Mouse (Mus musculus) forebrain, embryonic 15.5 days (tissue): ENCODE measurements around the gene Fsd1l. TPM values are rescaled to one million over a fixed set of nuclear protein-coding genes. Genes with fewer than 3 reads are reported as not detected.
"Not testable (repeated sequence)": the region's sequence is repeated elsewhere in the genome, so short reads cannot be mapped to it uniquely, and the experiment has no call there.

Experiments used
- ATAC-seq: fragments of 200-750 bp; cut with Nextera tagmentation; replicated peaks from 2 replicates; pipeline ENCODE4 v1.8.0; 2017; ENCODE audit warnings: mild to moderate bottlenecking, moderate TSS enrichment, moderate library complexity
- H3K27ac ChIP-seq: fragments of 300-500 bp; sonication (generic); replicated peaks from 2 replicates; pipeline ENCODE4 v1.5.1; 2015; ENCODE audit warnings: mild to moderate bottlenecking, inconsistent platforms
- H3K27me3 ChIP-seq: fragments of 300-500 bp; sonication (generic); 2 replicates; pipeline ENCODE4 v1.6.1; 2015; ENCODE audit warnings: inconsistent platforms
- H3K36me3 ChIP-seq: fragments of 300-500 bp; sonication (generic); 2 replicates; pipeline ENCODE4 v1.6.1; 2015; ENCODE audit warnings: mild to moderate bottlenecking, inconsistent platforms
- H3K4me1 ChIP-seq: fragments of 300-500 bp; sonication (generic); 2 replicates; pipeline ENCODE4 v1.6.1; 2015; ENCODE audit warnings: inconsistent platforms
- H3K4me2 ChIP-seq: fragments of 300-500 bp; sonication (generic); replicated peaks from 2 replicates; pipeline ENCODE4 v1.6.1; 2015; ENCODE audit warnings: mild to moderate bottlenecking, inconsistent platforms
- H3K4me3 ChIP-seq: fragments of 300-500 bp; sonication (generic); 2 replicates; pipeline ENCODE4 v1.5.1; 2015; ENCODE audit warnings: mild to moderate bottlenecking, inconsistent platforms
- H3K9ac ChIP-seq: fragments of 300-500 bp; sonication (generic); replicated peaks from 2 replicates; pipeline ENCODE4 v1.6.1; 2015; ENCODE audit warnings: mild to moderate bottlenecking, inconsistent platforms
- H3K9me3 ChIP-seq: fragments of 300-500 bp; sonication (generic); 2 replicates; pipeline ENCODE4 v1.6.1; 2016; ENCODE audit warnings: inconsistent platforms
- WGBS: fragments of 180-500 bp; shearing (Covaris S2); methylation state at CpG from one replicate; pipeline ENCODE4 v1.1.7; 2015; ENCODE audit warnings: mixed read lengths; 5-methylcytosine and 5-hydroxymethylcytosine counted together
- polyA plus RNA-seq: library from polyadenylated mRNA; unstranded; fragments of >200 nt; fragmentation: Nextera tagmentation; extraction: Ambion mirVana; gene quantifications from 2 replicates; pipeline ENCODE4 v1.2.1, GENCODE M21; 2015

The Fsd1l gene
- polyA plus RNA-seq, 1 experiment from 2014 or later: 47.6 TPM

GRCm38 (mm10) chr4:53713704-53714050 lies 82.4 kb downstream of the Fsd1l start, which contains the start of gene Fktn:
Gene Fktn (plus strand): TSS chr4:53713998.
- Histone ChIP-seq H3K4me1 (peaks cover 10% of the 10 kb centered on the region), H3K4me3 (peak within 1 kb of the TSS; percentile 74), H3K4me2 (peak within 1 kb of the TSS; percentile 78), H3K27me3 (no peaks in the 10 kb centered on the region), H3K27ac (peak within 1 kb of the TSS; percentile 93), H3K9ac (peak within 1 kb of the TSS; percentile 88), H3K36me3 (0 out of 2 replicates have a peak, but pooled peaks cover 5% of the 10 kb centered on the region), H3K9me3 (no peaks in the 10 kb centered on the region)
- 5% methylated on average over 7 of the region's 7 CpGs for WGBS
- peak; percentile 90 for ATAC-seq

GRCm38 (mm10) chr4:53714051-53714814 lies 83.0 kb downstream of the Fsd1l start:
- peak; percentile 95 for ATAC-seq
- peak overlapping the region; percentile 78 for H3K4me2 ChIP-seq
- peaks cover 10% of the 10 kb centered on the region for H3K4me1 ChIP-seq
- H3K27me3 ChIP-seq: no peaks in the 10 kb centered on the region
- no peaks in the 10 kb centered on the region for H3K9me3 ChIP-seq
- peak overlapping the region; percentile 88 for H3K9ac ChIP-seq
- peak overlapping the region; percentile 74 for H3K4me3 ChIP-seq
- 0 out of 2 replicates have a peak, but pooled peaks cover 5% of the 10 kb centered on the region for H3K36me3 ChIP-seq
- peak overlapping the region; percentile 93 for H3K27ac ChIP-seq
- 6% methylated on average over 58 of the region's 58 CpGs for WGBS

- Histone ChIP-seq H3K9ac (no peak overlapping the region), H3K9me3 (no peaks in the 10 kb centered on the region), H3K4me1 (peaks cover 10% of the 10 kb centered on the region), H3K27ac (no peak overlapping the region), H3K4me2 (no peak overlapping the region), H3K36me3 (0 out of 2 replicates have a peak, but pooled peaks cover 6% of the 10 kb centered on the region), H3K27me3 (no peaks in the 10 kb centered on the region), H3K4me3 (no peak overlapping the region)
- no peak for ATAC-seq
These were observed 84.7 kb downstream of the Fsd1l start for GRCm38 (mm10) chr4:53715977-53716376.

GRCm38 (mm10) chr4:53717546-53717945 lies 86.3 kb downstream of the Fsd1l start:
- 0 out of 2 replicates have a peak, but pooled peaks cover 8% of the 10 kb centered on the region for H3K36me3 ChIP-seq
- peaks cover 15% of the 10 kb centered on the region for H3K4me1 ChIP-seq
- H3K27ac ChIP-seq: no peak overlapping the region
- no peaks in the 10 kb centered on the region for H3K9me3 ChIP-seq
- ATAC-seq: no peak
- H3K4me2 ChIP-seq: no peak overlapping the region
- no peak overlapping the region for H3K9ac ChIP-seq
- no peak overlapping the region for H3K4me3 ChIP-seq
- 85% methylated on average over 4 of the region's 4 CpGs for WGBS
- no peaks in the 10 kb centered on the region for H3K27me3 ChIP-seq

GRCm38 (mm10) chr4:53718261-53718660 lies 87.0 kb downstream of the Fsd1l start:
- Histone ChIP-seq H3K4me1 (peaks cover 20% of the 10 kb centered on the region), H3K9ac (no peak overlapping the region), H3K27me3 (no peaks in the 10 kb centered on the region), H3K27ac (no peak overlapping the region), H3K4me3 (no peak overlapping the region), H3K9me3 (no peaks in the 10 kb centered on the region), H3K36me3 (0 out of 2 replicates have a peak, but pooled peaks cover 10% of the 10 kb centered on the region), H3K4me2 (no peak overlapping the region)
- no peak for ATAC-seq
- WGBS: 90% methylated on average over 5 of the region's 5 CpGs

- no peak overlapping the region for H3K27ac ChIP-seq
- H3K4me3 ChIP-seq: no peak overlapping the region
- H3K4me2 ChIP-seq: no peak overlapping the region
- WGBS: 30% methylated on average over 4 of the region's 4 CpGs
- H3K36me3 ChIP-seq: peaks cover 24% of the 10 kb centered on the region
- no peak overlapping the region for H3K9ac ChIP-seq
- peaks cover 13% of the 10 kb centered on the region for H3K4me1 ChIP-seq
- no peaks in the 10 kb centered on the region for H3K27me3 ChIP-seq
- peak; percentile 95 for ATAC-seq
- H3K9me3 ChIP-seq: no peaks in the 10 kb centered on the region
These were observed 91.2 kb downstream of the Fsd1l start for GRCm38 (mm10) chr4:53722506-53722905.

- H3K4me3 ChIP-seq, H3K27me3 ChIP-seq, H3K4me2 ChIP-seq, H3K9ac ChIP-seq, H3K27ac ChIP-seq, ATAC-seq, H3K9me3 ChIP-seq: not testable (repeated sequence)
- Histone ChIP-seq H3K36me3 (peaks cover 42% of the 10 kb centered on the region), H3K4me1 (peaks cover 13% of the 10 kb centered on the region)
- WGBS: 88% methylated on average over 2 of the region's 2 CpGs
These were observed 94.8 kb downstream of the Fsd1l start for GRCm38 (mm10) chr4:53726100-53726499.

GRCm38 (mm10) chr4:53728121-53728520 lies 96.8 kb downstream of the Fsd1l start:
- no peak overlapping the region for H3K9ac ChIP-seq

GRCm38 (mm10) chr4:53738956-53739616 lies 107.8 kb downstream of the Fsd1l start:
- WGBS: 35% methylated on average over 6 of the region's 6 CpGs
- ATAC-seq: peak; percentile 72

More at GRCm38 (mm10) chr4:53728121-53728520, 96.8 kb downstream of the Fsd1l start:
- 100% methylated on average over 1 of the region's 1 CpGs for WGBS
- Histone ChIP-seq H3K27me3 (no peaks in the 10 kb centered on the region), H3K27ac (no peak overlapping the region), H3K4me2 (no peak overlapping the region), H3K36me3 (peaks cover 56% of the 10 kb centered on the region), H3K9me3 (no peaks in the 10 kb centered on the region), H3K4me1 (peaks cover 3% of the 10 kb centered on the region), H3K4me3 (no peak overlapping the region)
- ATAC-seq: no peak

GRCm38 (mm10) chr4:53749831-53750230 lies 118.6 kb downstream of the Fsd1l start:
- H3K27me3 ChIP-seq: no peaks in the 10 kb centered on the region
- H3K36me3 ChIP-seq: peaks cover 31% of the 10 kb centered on the region
- no peaks in the 10 kb centered on the region for H3K9me3 ChIP-seq
- no peak overlapping the region for H3K27ac ChIP-seq
- no peak overlapping the region for H3K9ac ChIP-seq
- ATAC-seq: no peak
- no peak overlapping the region for H3K4me3 ChIP-seq
- peaks cover 8% of the 10 kb centered on the region; the same call in 1 of the 2 replicates for H3K4me1 ChIP-seq
- H3K4me2 ChIP-seq: no peak overlapping the region

More at GRCm38 (mm10) chr4:53738956-53739616, 107.8 kb downstream of the Fsd1l start:
- Histone ChIP-seq H3K9ac (no peak overlapping the region), H3K36me3 (peaks cover 42% of the 10 kb centered on the region), H3K27me3 (no peaks in the 10 kb centered on the region), H3K9me3 (no peaks in the 10 kb centered on the region), H3K27ac (no peak overlapping the region), H3K4me3 (no peak overlapping the region), H3K4me1 (no peaks in the 10 kb centered on the region), H3K4me2 (no peak overlapping the region)

- 62% methylated on average over 16 of the region's 16 CpGs for WGBS
- Histone ChIP-seq H3K36me3 (peaks cover 31% of the 10 kb centered on the region), H3K27ac (no peak overlapping the region; the same call in 1 of the 2 replicates), H3K4me1 (peaks cover 8% of the 10 kb centered on the region; the same call in 1 of the 2 replicates), H3K9me3 (no peaks in the 10 kb centered on the region), H3K4me3 (no peak overlapping the region), H3K27me3 (no peaks in the 10 kb centered on the region), H3K4me2 (no peak overlapping the region), H3K9ac (no peak overlapping the region)
- peak; percentile 70; the same call in 1 of the 2 replicates for ATAC-seq
These were observed 119.3 kb downstream of the Fsd1l start for GRCm38 (mm10) chr4:53750391-53751120.
